Mouse (Mus musculus): ENCODE measurements around the gene Car5a. TPM values are rescaled to one million over a fixed set of nuclear protein-coding genes. Genes with fewer than 3 reads are reported as not detected.

Car5a gene
- polyA plus RNA-seq (2017; shearing (Covaris generic)) = under 1 TPM in 1 of 2 experiments, not detected in 1; 0.63 TPM

DNA sequence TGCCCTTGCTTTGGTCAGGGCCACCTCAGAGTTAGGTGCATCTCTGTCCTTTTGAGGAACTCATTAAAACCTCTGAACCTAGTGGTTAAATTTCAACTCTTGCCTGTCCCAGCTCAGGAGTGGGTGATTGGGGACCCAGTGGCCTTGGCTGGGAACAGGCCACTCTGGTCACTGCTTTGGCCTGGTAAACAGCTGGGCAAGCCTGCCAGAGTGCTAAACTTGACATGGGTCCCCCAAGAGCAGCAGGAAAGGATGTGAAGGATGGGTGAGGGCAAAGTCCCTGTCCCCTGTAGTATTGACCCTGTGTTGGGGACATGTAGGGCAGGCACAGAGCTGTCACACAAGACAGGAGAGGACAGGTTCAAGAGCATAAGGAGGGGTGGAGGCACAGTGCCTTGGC is at the start of gene Car5a:
TSS of gene Car5a (minus strand) at position 74 of the 400 bp plus-strand sequence.

DNA sequence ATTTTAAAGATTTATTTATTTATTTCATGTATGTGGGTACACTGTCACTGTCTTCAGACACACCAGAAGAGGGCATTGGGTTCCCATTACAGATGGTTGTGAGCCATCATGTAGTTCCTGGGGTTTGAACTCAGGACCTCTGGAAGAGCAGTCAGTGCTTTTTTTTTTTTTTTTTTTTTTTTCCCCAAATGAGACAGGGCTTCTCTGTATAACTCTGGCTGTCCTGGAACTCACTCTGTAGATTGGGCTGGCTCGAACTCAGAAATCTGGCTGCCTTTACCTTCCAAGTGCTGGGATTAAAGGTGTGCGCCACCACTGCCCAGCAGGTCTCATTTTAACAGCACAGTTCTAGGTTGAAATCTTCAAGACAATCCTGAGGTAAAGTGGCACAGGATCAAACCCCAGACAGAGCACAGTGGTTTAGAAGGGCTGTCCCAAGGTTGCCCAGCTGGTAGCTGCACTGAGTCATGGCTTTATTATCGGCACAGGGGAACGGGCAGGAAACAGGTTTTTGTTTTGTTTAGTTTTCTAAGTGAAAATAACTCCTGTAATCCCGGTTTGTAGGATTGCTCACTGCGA is 4.6 kb upstream of the Car5a start, which contains the start of gene Banp:
TSS of gene Banp (plus strand) at position 529 of the 579 bp plus-strand sequence.

DNA sequence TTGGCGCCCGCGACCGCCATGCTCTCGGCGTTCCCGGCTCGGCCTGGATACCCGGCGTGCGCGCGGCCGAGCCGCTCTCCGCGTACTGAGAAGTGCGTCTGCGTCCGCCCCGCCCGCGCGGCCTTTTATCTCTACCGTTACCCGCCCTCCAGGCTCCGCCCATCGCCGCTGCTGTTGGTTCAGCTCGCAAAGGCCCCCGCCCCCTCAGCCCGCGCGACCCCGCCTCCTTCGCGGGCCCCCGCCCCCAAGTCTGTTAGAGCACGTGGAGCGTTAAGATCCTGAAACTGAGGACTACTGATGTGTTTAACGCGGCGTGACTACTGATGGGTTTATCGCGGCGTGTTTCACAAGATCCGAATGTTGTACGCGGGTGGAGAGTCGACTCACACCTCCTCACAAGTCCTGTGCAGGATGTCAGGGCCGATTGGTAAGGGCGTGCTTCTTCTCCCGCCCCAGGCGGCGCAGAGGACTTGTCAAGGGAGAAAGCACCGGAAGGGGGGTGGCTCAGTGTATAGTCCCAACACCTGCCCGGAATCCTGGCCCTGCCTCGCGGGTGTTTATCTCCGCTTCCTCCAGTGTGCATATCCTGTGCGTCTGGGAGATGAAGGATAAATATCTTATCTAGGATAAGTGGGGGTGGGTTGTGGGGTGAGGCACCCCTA is 37.0 kb downstream of the Car5a start, which contains the start of gene Slc7a5:
TSS of gene Slc7a5 (minus strand) at position 108 of the 662 bp plus-strand sequence.

Other genes starting within 250 kb of the Car5a start
- gene Jph3, start 215.3 kb downstream of the Car5a start, polyA plus RNA-seq (2017; shearing (Covaris generic)) = under 1 TPM; 0.10 to 0.12 TPM
- gene Klhdc4, start 115.3 kb downstream of the Car5a start, polyA plus RNA-seq (2017; shearing (Covaris generic)) = 10 to 100 TPM; 30.1 to 35.6 TPM
- gene Slc7a5, start 37.2 kb downstream of the Car5a start, polyA plus RNA-seq (2017; shearing (Covaris generic)) = 10 to 100 TPM; 24.8 to 30.4 TPM
- gene Banp, start 4.8 kb upstream of the Car5a start, polyA plus RNA-seq (2017; shearing (Covaris generic)) = 10 to 100 TPM; 23.6 to 40.6 TPM

Data from activated CD4-positive, CD25-positive, alpha-beta regulatory T cell (primary cell).